Mouse (Mus musculus) left cerebral cortex, adult 11 months (tissue): ENCODE measurements around the gene Ppp4c.

ENCODE experiments used
- DNase-seq: peaks from one replicate; pipeline ENCODE4 v3.0.0; 2022; ENCODE audit warnings: low spot score

Gene Ppp4c

DNA sequence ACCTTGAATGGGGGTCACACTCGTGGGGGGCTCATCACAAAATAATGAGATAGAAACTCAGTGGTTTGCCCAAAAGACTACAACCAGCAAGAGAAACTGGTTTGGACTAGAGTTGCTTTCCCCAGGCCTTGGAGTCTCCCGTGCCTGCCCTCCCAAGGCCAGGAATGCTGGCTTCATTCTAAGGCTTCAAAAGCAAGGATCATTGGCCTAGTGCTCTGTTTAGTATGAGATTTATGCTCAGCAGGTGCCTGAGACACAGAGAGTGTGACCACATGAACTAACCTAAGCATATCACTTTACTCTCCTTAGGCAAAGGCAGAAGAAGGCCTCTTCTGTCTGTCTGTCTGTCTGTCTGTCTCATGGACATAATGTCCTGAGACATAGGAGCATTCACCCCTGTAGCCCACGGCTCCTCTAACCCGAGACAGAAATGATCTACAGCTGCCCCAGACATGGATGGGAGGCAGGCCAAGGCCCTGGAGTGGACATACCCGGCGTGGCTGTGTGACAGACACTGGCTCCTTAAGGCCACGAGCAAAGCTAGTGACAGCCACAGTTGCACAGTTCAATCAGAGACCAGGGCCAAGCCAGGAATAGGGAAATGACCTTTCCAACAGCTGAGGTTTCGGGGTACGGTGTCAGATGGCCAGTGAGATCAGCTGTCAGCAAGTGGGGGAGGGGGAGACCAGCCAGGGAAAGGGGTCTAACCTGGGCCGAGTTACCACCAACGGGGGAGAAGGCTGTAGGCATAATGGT lies 10.0 kb upstream of the Ppp4c start:
- no peak for DNase-seq

DNA sequence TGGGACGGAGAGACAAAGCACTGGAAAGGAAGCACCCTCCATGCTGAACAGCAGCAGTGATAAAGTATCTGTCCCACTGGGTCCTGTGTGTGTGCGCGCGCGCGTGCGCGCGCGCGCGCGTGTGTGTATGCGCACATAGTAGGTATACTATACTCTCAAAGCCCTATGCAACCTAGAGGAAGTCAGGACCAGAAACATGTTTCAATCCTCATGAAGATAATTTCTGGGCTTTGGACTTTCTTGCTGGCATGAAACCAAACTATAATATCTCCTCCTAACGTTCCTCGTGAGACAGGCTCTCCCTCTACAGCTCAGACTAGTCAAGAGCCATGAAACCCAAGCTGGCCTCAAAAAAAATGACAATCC lies 8.7 kb upstream of the Ppp4c start:
- DNase-seq = no peak

DNA sequence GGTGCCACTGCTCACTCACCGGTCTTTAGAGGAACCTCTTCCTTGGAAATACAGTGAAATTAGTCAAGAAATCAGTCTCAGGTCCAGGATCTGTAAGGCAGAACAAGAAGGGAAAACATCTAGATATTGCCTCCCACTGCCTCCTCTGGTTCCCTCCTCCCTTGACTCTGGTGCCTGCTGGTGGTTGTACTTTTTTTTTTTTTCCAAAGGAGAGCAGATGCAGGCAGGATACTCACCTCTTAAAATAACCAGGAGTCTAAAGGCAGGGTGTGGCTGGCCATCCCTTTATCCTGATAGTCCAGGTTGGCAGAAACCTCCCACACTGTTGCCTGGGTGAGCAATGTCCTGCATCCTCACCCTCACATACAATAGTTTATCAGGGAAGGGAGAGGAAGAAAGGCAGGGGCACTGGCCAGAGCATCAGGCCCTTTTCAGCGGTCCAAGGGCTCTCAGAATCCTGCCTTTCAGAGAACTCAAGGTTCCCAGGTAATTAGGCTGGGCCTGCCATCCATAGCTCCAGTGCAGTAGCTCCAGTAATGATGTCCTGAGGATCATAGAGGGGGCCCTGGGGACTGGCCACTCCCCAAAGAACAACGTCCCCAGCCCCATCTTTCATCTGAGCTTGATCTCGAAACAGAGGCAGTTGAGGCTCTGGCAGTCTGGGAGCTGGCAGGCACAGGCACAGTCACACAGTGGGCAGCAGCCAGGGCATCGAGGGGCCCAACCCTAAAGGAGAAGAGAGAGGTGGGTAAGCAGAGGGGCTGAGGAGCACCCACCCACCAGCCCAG lies 8.2 kb upstream of the Ppp4c start:
- DNase-seq = no peak

DNA sequence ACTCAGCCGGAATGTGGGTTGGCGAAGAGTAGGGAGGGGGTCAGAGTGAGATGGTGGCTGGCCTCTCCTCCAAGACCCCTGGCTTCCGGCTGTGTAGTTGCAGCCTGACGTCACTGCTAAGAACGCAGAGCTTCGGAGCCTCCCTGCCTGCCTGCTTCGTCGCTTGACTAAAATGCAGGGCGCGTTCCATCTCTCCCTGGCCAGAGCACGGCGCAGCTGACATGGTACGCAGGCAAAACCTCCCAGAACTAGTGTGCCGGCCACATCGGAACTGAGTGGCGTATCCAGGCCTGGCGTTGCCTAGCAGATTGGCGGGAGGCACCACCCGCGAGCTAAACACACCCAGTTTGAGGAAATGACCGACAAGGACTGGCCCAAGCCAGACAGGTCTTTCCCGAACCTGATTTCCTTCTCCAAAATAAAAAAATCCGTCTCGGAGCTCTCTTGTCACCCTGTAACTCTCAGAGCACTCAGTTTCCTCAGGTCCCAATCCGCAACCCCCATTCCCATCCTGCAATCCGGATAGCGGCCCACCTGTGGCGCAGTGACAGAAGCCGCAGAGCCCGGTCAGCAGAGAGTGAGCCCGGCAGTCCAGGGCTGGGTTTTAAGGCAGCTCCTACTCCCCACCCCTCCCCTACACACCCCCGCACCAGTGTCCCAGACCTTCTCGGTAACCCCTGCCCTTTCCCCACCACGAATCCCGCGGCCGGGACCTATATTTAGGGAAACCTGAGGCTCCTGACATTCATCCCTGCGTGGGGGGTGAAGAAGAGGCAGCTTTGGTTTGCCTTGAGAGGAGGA lies 7.4 kb upstream of the Ppp4c start:
- DNase-seq = no peak

DNA sequence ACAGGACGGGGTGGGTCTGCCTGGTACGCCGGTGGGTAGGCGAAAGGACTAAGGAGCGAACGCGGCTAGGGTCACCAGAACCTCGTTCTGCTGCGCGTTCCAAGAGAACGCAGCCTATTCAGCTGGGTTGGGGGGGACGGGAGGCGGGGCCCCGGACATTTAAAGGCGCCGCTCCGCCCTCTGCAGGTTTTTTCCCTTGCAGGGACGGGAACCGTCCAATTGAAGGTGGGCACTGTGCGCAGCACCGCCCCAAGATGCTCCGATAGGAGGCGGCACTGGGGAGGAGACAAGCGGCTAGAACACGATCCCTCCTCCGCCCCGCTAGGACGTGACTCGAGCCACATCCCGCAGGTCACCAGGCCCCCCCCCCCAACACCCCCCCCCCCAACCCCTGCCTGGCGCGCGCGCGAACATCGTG lies 6.8 kb upstream of the Ppp4c start:
- peak; percentile 96 for DNase-seq

DNA sequence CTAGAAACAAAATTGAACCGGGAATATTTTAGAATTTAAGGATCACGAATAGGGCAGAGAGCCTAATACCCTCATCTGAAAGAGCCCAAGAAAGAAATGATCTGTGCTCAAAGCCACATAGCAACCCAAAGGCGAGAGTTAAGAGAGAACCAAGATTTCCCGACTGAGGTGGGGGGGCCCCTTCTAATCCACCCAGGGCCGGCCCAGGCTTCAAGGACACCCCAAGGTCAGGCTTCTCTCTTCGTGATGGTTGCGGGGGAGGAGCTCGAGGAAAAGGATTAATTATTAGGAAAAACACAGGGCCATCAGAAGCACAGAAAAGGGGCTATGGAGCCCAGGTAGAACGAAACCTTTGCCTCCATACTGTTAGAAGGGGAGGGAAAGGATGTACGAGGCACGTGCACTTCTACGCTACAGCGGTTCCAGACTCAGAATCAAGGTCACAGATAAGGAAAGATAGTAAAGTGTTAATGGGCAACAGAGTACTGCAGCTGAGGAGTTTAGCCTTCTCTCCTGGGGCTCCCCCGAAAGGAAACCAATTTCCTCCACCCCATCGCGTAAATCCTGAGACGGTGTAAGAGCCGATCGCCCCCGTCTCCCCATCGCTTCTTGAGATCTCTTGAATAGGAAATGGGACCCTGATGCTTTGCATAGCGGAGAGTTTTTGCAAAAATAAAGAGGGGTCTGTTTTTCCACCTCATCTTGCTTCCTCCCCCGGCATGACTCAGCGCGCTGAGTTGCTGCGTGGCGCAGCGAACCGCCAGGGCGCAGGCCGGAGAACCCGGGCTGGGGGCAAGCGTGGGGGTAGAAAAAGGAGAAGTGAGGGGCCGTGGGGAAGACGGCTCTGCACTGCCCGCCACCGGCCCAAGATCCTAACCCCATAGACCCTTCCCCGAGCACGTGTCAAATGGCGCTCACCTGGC lies 6.1 kb upstream of the Ppp4c start:
- DNase-seq = no peak

DNA sequence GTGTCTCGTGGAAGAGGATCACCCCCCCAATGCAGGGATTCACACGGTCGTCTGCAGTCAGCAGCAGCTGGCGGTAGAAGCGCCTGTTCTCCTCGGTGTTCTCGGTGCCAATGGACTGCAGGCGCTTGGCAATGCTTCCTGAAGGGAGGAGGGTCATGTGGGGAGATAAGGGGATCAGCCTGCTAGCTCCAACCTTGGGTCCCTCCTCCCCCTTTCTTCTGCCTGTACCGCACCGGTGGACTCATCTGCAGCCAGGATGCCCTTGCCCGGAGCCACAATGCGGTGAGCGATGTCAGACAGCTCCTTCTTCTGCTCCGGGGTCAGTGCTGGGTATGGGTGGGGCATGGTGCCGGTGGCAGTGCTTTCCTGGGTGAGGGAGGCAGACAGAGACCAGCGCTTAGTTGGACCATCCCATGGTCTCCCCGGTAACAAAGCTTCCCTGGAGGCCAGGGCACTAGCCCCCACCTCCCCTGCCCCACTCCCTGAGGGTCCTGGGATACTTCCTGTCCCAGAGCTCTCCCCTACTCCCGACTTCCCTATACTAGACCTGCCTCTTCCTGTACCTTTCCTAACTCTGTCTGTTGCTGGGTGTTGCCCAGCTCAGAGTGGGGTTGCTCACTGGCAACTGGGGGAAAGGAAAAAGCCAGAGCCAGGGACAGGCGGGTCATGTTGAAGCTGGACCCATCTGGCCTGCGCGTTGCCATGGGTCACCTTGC lies 5.3 kb upstream of the Ppp4c start, which contains the start of gene Fam57b:
Fam57b (plus strand) TSS at position 258 of the 716 bp plus-strand sequence.
- no peak for DNase-seq

DNA sequence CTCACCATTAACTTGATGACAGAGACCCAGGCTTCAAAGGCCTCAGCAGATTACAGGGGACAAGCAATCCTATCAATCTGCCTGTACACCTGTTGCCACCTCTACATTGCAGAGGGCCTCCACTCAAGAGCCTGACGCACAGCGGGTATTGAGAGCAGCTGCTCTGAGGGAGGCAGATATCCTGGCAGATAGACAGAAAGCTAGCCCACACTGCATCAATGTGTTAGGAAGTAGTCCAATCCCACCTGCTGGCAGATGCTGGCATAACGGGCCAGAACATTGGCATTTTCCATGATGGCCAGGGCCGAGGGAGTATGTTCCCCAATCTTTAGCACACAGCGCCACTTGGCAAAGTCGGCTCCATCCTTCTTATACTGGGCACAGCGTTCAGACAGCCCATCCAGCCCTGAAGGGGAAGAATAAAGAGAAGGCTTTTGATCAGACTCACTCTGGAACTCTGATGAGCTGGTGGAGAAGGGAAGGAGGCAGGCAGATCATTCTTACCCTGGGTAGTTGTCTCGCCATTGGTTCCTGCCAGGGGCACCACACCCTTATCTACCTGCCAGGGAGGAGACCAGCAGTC lies 4.1 kb upstream of the Ppp4c start:
- no peak for DNase-seq

DNA sequence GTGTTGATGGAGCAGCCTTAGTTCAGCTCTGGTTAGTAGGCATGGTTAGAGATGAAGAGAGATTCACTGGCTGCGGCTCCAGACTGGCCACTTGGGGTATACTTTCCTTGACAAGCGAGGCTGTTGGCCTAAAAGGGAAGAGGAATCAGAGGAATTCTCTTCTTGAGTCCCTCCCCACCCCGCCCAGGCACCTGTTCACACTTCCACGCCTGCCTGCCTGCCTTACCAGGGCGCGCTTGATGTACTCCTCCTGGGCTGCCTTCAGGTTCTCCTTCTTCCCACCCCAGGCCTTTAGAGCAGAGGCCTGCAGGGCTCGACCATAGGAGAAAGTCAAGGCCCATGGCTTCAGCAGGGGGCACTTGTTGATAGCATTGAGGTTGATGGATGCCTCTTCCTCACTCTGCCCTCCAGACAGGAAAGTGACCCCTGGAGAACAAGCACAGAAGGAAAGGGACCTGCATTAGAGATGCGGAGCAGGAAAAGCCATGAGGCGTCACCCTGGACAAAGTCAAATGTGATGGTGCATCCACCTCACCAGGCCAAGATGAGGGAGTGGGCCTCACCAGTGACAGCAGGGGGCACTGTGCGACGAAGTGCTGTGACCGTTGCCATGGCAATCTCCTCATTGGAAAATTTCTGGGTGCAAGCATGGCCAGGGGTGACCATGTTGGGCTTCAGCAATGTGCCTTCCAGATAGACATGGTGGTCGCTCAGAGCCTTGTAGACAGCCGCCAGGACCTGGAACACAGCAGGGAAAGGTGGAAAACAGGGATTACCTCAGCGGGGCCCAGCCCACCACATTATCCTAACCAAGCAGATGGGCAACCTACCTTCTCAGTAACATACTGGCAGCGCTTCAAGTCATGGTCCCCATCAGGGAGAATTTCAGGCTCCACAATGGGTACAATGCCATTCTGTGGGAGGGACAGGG lies 3.4 kb upstream of the Ppp4c start:
- DNase-seq = no peak

DNA sequence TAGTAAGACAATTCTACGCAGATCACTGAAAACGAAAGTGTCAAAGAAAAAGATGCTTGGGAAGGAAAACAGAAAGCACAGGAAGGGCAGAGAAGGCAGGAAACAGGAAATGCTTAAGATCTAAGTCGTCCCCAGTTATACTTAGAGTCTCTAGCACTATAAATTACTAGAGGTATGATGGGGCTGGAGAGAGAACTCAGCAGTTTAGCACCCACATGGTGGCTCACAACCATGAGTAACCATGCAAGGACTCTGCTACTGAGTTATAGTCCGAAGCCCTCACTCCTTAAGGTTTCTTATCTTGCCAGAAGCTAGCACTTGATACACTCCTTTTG lies 1.9 kb upstream of the Ppp4c start:
- DNase-seq = no peak

DNA sequence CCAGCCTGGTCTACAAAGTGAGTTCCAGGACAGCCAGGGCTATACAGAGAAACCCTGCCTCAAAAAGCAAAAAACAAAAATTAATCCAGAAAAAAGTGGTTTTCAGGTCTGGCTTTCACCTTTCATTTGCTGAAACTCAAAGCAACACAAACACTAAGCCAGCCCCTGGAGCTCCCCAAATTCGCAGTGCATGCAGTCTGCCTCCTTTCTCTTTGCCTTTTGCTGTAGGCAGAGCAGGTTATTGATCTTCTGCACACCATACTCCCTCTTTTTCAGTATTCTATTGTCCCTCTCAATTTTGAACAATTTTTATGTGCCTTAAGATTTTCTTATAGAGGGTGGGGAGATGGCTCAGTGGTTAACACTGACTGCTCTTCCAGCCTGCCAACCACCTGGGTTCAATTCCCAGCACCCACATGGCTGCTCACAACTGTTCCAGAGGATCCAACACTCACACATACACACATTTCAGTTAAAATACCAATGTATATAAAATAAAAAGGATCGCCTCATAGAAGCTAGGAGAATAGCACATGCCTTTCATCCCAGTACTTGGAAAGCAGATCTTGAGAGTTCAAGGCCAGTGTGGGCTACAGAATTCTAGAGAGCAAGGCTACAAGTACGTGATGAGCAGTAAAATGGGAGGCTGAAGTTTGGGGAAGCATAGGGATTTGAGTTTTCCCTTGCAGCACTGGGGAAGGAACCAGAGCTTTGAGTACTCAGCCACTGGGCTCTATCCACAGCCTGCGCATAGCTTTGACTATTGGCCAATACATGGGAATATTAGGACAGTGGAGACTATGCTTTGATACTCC lies 1.4 kb upstream of the Ppp4c start:
- DNase-seq = no peak

DNA sequence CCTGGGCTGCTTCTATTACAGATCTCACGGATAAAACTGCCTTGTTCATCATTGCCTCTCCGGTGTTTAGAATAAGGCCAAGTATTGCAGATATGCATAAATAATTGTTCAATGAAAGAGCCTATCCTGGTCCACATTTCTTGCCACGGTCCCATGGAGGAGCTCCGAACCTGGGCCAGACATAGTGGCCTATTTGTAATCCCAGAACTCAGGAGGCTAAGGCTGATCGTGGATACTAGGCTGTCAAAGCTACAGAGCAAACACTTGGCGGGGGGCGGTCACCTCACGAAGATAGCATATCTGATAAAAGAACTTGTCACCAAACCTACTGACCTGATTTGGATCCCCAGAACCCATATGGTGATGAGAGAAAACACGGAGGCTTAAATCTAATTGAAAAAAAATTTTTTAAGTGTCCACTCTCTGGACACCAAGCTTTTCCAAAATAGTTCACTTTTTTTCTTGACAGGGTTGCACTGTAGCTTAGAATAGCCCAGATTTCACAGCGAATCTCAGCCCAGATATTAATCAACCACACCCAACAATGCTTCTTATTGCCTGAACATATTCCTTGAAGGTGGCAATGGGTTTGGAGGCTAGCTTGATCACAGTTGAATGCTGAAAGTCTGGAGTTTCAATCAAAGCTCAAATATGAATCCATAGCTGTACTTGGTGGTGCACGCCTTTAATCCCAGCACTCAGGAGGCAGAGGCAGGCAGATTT lies 586 bp upstream of the Ppp4c start:
- DNase-seq = no peak

DNA sequence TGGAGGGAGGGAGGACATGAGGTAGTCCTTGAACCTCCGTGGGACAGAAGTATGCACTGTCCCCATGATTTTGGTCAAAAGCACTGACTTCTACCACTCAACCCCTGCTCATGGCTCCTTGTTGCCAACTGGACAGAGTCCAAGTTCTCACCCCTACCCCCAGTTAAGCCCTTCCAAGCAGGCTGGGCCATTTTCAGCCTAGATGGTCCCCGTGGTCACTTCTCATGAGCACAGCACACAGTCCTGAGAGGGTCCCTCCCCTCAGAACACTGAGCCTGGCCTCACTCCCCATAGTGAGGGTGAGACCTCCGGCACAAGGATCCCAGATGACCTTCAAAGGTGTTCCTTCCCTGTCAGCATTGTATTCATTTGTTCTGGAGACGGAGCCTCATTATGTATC lies 3.2 kb downstream of the Ppp4c start:
- no peak for DNase-seq

DNA sequence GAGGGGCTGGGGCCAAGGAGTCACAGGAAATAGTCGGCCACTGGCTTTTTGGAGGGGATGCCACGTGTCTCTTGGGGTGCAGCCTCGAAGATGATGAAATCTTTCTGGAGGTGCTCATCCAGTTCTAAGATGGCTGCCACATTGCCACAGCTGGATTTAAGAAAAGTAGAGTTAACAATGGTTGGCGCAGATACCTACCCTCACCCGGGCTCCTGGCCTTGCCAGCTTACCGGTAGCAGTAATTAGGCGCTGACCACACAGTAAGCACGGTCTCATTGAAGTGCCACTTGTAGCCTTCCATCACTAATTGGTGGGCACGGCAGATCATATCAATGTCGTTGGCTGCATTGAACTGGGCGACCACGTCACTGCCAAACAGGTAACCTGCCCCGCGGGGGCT lies 6.2 kb downstream of the Ppp4c start:
- DNase-seq = no peak

DNA sequence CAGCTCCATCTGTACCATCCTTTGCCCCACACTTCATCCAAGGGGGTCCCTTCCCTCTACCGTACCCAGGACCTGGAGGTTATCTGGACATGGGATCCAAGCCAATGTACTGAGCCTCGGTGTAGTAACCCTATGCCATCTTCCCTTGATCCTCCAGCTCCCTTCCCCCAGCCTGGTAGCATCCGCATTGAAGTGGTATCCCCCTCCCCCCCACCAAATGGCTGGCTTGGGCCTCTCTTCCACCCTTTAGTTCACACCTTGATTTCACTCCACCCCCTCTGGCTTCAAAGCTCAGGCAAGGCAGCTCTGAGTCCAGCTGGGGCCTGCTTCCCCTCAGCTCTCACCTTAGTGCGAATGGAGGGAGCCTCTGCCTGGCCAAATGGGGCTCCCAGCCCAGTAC lies 7.2 kb downstream of the Ppp4c start:
- no peak for DNase-seq

DNA sequence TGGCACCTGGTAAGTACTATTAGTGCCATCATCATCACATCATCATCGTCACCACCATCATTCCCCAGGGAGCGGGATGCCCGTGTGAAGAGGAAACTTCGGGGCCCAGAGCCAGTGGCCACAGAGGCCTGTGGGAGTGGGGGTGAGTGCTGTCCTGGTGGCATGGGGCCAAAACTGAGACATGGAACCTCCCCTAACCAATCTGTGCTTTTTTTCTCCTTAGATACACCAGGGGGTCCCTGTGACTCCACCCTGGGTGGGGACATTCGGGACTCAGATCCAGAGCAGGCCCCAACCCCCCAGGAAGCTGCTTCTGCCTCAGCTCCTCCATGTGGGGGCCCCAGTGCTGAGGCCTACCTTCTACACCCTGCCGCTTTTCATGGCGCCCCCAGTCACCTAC lies 7.8 kb downstream of the Ppp4c start:
- no peak for DNase-seq

DNA sequence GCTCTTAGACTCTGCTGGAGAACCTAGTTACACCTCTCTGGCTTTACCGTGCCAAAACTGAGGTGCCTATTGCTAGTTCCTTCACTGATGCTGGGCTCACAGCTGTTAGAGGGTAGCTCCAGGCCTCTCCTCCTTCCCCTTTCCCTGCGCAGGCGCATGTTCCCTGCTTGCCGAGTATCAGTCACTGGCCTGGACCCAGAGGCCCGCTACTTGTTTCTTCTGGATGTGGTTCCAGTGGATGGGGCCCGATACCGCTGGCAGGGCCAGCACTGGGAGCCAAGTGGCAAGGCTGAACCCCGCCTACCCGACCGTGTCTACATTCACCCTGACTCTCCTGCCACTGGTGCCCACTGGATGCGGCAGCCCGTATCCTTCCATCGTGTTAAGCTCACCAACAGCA lies 9.6 kb downstream of the Ppp4c start:
- no peak for DNase-seq
